In genomic region chr7:45744387-45744786, GRCm38 (mm10) we compare ENCODE assay signal across 7 mouse cellular contexts. TPM values are rescaled to one million over a fixed set of nuclear protein-coding genes. Genes with fewer than 3 reads are reported as not detected.
A peak's percentile ranks its signal among the peaks of the same experiment; 100 is the strongest.
DNase-seq lines count a peak whose midpoint lies in the region; ATAC-seq lines count a peak whose summit lies in the region.

No protein-coding gene starts in this region.

- peak; percentile 63 for DNase-seq in midbrain, embryonic 14.5 days
- no peak for DNase-seq in midbrain, embryonic 10.5 days (ENCODE audit: low spot score)
- DNase-seq in adipocyte (ENCODE audit: low spot score) = peak; percentile 70
- peak; percentile 80 for DNase-seq in embryo, embryonic 10.5 days (ENCODE audit: low spot score)
- peak; percentile 67 for DNase-seq in kidney, adult 18-20 months
- DNase-seq in limb, embryonic 11.5 days (ENCODE audit: low spot score) = peak; percentile 81
- DNase-seq in right cerebral cortex, postnatal 14 days = peak; percentile 90

- H3K4me2 ChIP-seq in midbrain, embryonic 14.5 days (ENCODE audit: low read length) = no peak overlapping the region
- no peak overlapping the region for H3K4me2 ChIP-seq in limb, embryonic 11.5 days (ENCODE audit: low read depth, severe bottlenecking)

- 0 out of 2 replicates have a peak, but pooled peaks cover 1% of the 10 kb centered on the region for H3K4me1 ChIP-seq in midbrain, embryonic 14.5 days (ENCODE audit: control insufficient read depth, insufficient read depth, low read length)
- H3K4me1 ChIP-seq in midbrain, embryonic 10.5 days = peaks cover 12% of the 10 kb centered on the region
- H3K4me1 ChIP-seq in limb, embryonic 11.5 days (ENCODE audit: control insufficient read depth, insufficient read depth, low read length) = no peaks in the 10 kb centered on the region

- no peak overlapping the region for H3K4me3 ChIP-seq in midbrain, embryonic 14.5 days (replicated peaks; ENCODE audit: low read depth, low read length)
- no peak overlapping the region for H3K4me3 ChIP-seq in midbrain, embryonic 10.5 days
- no peak overlapping the region for H3K4me3 ChIP-seq in limb, embryonic 11.5 days (ENCODE audit: low read depth, low read length)

- H3K36me3 ChIP-seq in midbrain, embryonic 14.5 days (ENCODE audit: control insufficient read depth, insufficient read depth, low read length) = no peaks in the 10 kb centered on the region
- H3K36me3 ChIP-seq in midbrain, embryonic 10.5 days = no peaks in the 10 kb centered on the region
- H3K36me3 ChIP-seq in limb, embryonic 11.5 days (ENCODE audit: control insufficient read depth, insufficient read depth, low read length) = no peaks in the 10 kb centered on the region

- ATAC-seq in midbrain, embryonic 14.5 days (ENCODE audit: low FRiP score, low TSS enrichment) = no peak
- ATAC-seq in limb, embryonic 11.5 days (ENCODE audit: insufficient number of reproducible peaks, low FRiP score, low TSS enrichment, low read depth) = 0 out of 2 replicates have a peak, but pooled peaks have one; percentile 11

- no peak overlapping the region for H3K27ac ChIP-seq in midbrain, embryonic 14.5 days (replicated peaks; ENCODE audit: low read depth, low read length)
- no peak overlapping the region for H3K27ac ChIP-seq in midbrain, embryonic 10.5 days (replicated peaks)
- no peak overlapping the region for H3K27ac ChIP-seq in limb, embryonic 11.5 days (replicated peaks; ENCODE audit: low read depth, low read length)

- no peaks in the 10 kb centered on the region for H3K27me3 ChIP-seq in midbrain, embryonic 14.5 days (ENCODE audit: control insufficient read depth, insufficient read depth, low read length)
- H3K27me3 ChIP-seq in midbrain, embryonic 10.5 days (ENCODE audit: low read depth, poor library complexity, severe bottlenecking) = peaks cover 22% of the 10 kb centered on the region
- H3K27me3 ChIP-seq in limb, embryonic 11.5 days (ENCODE audit: control insufficient read depth, insufficient read depth, low read length) = no peaks in the 10 kb centered on the region

- H3K9me3 ChIP-seq in midbrain, embryonic 14.5 days (ENCODE audit: control insufficient read depth, low read length) = no peaks in the 10 kb centered on the region
- H3K9me3 ChIP-seq in midbrain, embryonic 10.5 days (replicated peaks) = peaks cover 8% of the 10 kb centered on the region; the same call in 1 of the 2 replicates
- no peaks in the 10 kb centered on the region; the same call in 1 of the 2 replicates for H3K9me3 ChIP-seq in limb, embryonic 11.5 days (ENCODE audit: control insufficient read depth, low read length)

- 44% methylated on average over 2 of the region's 2 CpGs for WGBS in midbrain, embryonic 14.5 days
- WGBS in midbrain, embryonic 10.5 days = 54% methylated on average over 2 of the region's 2 CpGs
- 34% methylated on average over 2 of the region's 2 CpGs for WGBS in limb, embryonic 11.5 days

- H3K9ac ChIP-seq in midbrain, embryonic 14.5 days (replicated peaks; ENCODE audit: low read length) = no peak overlapping the region
- H3K9ac ChIP-seq in limb, embryonic 11.5 days (ENCODE audit: low read length) = no peak overlapping the region

RNA-seq across cellular contexts. Expression of gene Spaca4, which starts 18.8 kb away (rescaled TPM):
- not detected in 2 replicates for polyA plus RNA-seq in midbrain, embryonic 14.5 days (2014; fragmentation: Nextera tagmentation; extraction: Ambion mirVana)
- not detected in 2 replicates for polyA plus RNA-seq in midbrain, embryonic 10.5 days (2016; fragmentation: Nextera tagmentation; extraction: Ambion mirVana)
- polyA plus RNA-seq in limb, embryonic 11.5 days (2014; fragmentation: Nextera tagmentation; extraction: Ambion mirVana) = not detected in 2 replicates

RNA-seq across cellular contexts. Expression of gene Fam83e, which starts 23.4 kb away (rescaled TPM):
- polyA plus RNA-seq in midbrain, embryonic 14.5 days (2014; fragmentation: Nextera tagmentation; extraction: Ambion mirVana) = 0.46 and 0.90 TPM in 2 replicates
- polyA plus RNA-seq in midbrain, embryonic 10.5 days (2016; fragmentation: Nextera tagmentation; extraction: Ambion mirVana) = 1.7 and 2.0 TPM in 2 replicates
- polyA plus RNA-seq in limb, embryonic 11.5 days (2014; fragmentation: Nextera tagmentation; extraction: Ambion mirVana) = 0.65 and 0.82 TPM in 2 replicates

RNA-seq across cellular contexts. Expression of gene Sphk2, which starts 26.6 kb away (rescaled TPM):
- polyA plus RNA-seq in midbrain, embryonic 14.5 days (2014; fragmentation: Nextera tagmentation; extraction: Ambion mirVana) = 17.2 and 19.2 TPM in 2 replicates
- polyA plus RNA-seq in midbrain, embryonic 10.5 days (2016; fragmentation: Nextera tagmentation; extraction: Ambion mirVana) = 32.3 and 32.8 TPM in 2 replicates
- 28.4 and 28.5 TPM in 2 replicates for polyA plus RNA-seq in limb, embryonic 11.5 days (2014; fragmentation: Nextera tagmentation; extraction: Ambion mirVana)

RNA-seq across cellular contexts. Expression of gene Rpl18, which starts 29.1 kb away (rescaled TPM):
- 631 and 710 TPM in 2 replicates for polyA plus RNA-seq in midbrain, embryonic 14.5 days (2014; fragmentation: Nextera tagmentation; extraction: Ambion mirVana)
- polyA plus RNA-seq in midbrain, embryonic 10.5 days (2016; fragmentation: Nextera tagmentation; extraction: Ambion mirVana) = 965 and 1,116 TPM in 2 replicates
- polyA plus RNA-seq in limb, embryonic 11.5 days (2014; fragmentation: Nextera tagmentation; extraction: Ambion mirVana) = 1,181 and 1,244 TPM in 2 replicates

RNA-seq across cellular contexts. Expression of gene Lmtk3, which starts 39.2 kb away (rescaled TPM):
- 25.2 and 30.2 TPM in 2 replicates for polyA plus RNA-seq in midbrain, embryonic 14.5 days (2014; fragmentation: Nextera tagmentation; extraction: Ambion mirVana)
- polyA plus RNA-seq in midbrain, embryonic 10.5 days (2016; fragmentation: Nextera tagmentation; extraction: Ambion mirVana) = 2.3 and 3.3 TPM in 2 replicates
- polyA plus RNA-seq in limb, embryonic 11.5 days (2014; fragmentation: Nextera tagmentation; extraction: Ambion mirVana) = 3.6 and 4.6 TPM in 2 replicates
